Mouse (Mus musculus): ENCODE data around the gene Zfp92. TPM values are rescaled to one million over a fixed set of nuclear protein-coding genes. Genes with fewer than 3 reads are reported as not detected.

Zfp92 gene
- total and polyA plus RNA-seq, 3 experiments = not detected

DNA sequence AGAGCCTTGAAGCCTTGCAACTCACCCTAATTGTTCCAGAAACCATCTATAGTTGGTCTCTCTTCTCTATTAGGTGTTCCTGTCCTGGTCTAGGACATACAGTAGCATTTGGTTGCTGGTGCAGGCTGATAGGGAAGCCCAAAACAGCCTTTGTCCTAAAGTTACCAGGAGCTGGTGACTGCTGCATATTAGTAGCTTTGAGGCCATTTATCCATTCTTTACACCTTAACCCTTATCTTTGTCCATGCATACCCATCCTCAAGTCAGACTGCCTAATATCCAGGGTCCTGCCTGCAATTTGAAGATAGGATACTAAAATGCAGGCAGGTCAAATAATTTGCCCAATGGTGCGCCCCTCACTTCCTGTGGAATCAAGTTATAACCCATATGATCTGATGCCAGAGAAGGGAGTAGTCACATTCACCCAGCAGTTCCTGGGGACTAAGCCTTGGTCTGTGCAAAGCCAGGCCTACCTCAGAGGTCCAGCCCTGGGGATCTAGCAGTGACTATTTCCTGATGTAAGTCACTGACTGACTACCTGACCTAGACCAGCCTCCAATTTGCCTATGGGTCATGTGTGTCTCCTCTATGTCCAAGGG is 64.9 kb downstream of the Zfp92 start:
- Histone ChIP-seq H3K36me3 (ENCODE audit: control insufficient read depth, insufficient read depth, low read length) (no peaks in the 10 kb centered on the region), H3K27ac (peak overlapping the region; percentile 58), H3K79me2 (replicated peaks; ENCODE audit: control insufficient read depth, insufficient read depth, low read length) (no peaks in the 10 kb centered on the region), H3K4me3 (no peak overlapping the region), H3K9ac (ENCODE audit: low read depth, low read length) (no peak overlapping the region), H3K27me3 (ENCODE audit: control insufficient read depth, insufficient read depth, low read length) (no peaks in the 10 kb centered on the region), H3K4me1 (ENCODE audit: control insufficient read depth, insufficient read depth, low read length) (peaks cover 20% of the 10 kb centered on the region)
- DNase-seq = no peak
- TF ChIP-seq CTCF (IDR thresholded peaks at IDR 0.05) (no peak), POLR2A (IDR thresholded peaks at IDR 0.05; ENCODE audit: insufficient read depth, low read depth, low read length) (no peak), EP300 (IDR thresholded peaks at IDR 0.05; ENCODE audit: insufficient read depth, low read depth, low read length) (no peak)
- intact Hi-C loops (cut with DNase I) = no loop called here
- WGBS = 63% methylated on average over 1 of the region's 1 CpGs

DNA sequence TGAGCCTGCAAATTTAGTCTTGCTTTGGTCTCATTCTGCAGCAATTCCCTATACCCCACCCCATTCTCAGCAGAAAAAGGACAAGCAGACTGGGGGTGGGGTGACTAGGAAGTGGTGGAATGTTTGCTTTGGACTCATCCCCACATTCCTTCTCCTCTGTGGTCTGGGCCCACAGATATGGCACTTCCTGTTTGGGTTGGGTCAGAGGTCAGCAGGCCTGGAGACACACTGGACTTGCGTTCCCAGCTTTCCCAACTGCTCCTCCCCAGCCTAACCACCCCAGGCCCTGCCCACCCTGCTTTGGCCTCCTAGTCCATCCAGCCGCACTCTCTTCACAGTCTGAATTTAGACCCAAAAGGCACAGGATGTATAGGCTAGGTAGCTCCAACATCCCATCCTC is 65.7 kb downstream of the Zfp92 start:
- WGBS = 27% methylated on average over 2 of the region's 2 CpGs
- H3K4me3 ChIP-seq = no peak overlapping the region
- H3K79me2 ChIP-seq (replicated peaks; ENCODE audit: control insufficient read depth, insufficient read depth, low read length) = no peaks in the 10 kb centered on the region
- no peaks in the 10 kb centered on the region for H3K36me3 ChIP-seq (ENCODE audit: control insufficient read depth, insufficient read depth, low read length)
- peaks cover 21% of the 10 kb centered on the region for H3K4me1 ChIP-seq (ENCODE audit: control insufficient read depth, insufficient read depth, low read length)
- H3K9ac ChIP-seq (ENCODE audit: low read depth, low read length) = no peak overlapping the region
- H3K27ac ChIP-seq = peak overlapping the region; percentile 58
- DNase-seq = peak; percentile 55 to 77
- TF ChIP-seq CTCF (IDR thresholded peaks at IDR 0.05) (no peak), POLR2A (IDR thresholded peaks at IDR 0.05; ENCODE audit: insufficient read depth, low read depth, low read length) (no peak), EP300 (IDR thresholded peaks at IDR 0.05; ENCODE audit: insufficient read depth, low read depth, low read length) (peak; percentile 47; the same call in 1 of the 2 replicates)
- intact Hi-C loops (cut with DNase I) = no loop called here
- no peaks in the 10 kb centered on the region for H3K27me3 ChIP-seq (ENCODE audit: control insufficient read depth, insufficient read depth, low read length)

DNA sequence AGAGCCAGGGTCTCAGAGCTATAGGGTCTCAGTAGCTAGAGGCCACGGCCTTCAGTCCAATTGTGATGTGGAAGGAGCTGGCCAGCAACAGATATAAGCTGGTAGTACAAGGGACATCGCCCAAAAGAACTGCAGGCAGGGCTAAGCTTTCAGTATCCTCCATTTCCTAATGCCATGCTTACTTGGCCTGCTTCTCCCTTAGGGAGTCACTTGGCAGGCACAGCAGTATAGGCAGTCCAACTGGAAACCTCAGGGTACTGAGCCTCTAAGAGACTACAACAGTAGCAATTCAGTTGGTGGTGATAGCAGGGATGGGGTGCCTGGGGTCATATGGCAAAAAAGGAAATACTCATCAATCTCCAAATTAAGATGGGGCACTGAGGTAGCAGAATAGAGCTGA is 66.6 kb downstream of the Zfp92 start:
- H3K9ac ChIP-seq (ENCODE audit: low read depth, low read length) = no peak overlapping the region
- H3K4me3 ChIP-seq = no peak overlapping the region
- intact Hi-C loops (cut with DNase I) = no loop called here
- peaks cover 21% of the 10 kb centered on the region for H3K4me1 ChIP-seq (ENCODE audit: control insufficient read depth, insufficient read depth, low read length)
- peak overlapping the region; percentile 49; the same call in 1 of the 2 replicates for H3K27ac ChIP-seq
- no peak for TF ChIP-seq EP300 (IDR thresholded peaks at IDR 0.05; ENCODE audit: insufficient read depth, low read depth, low read length)
- TF ChIP-seq POLR2A (IDR thresholded peaks at IDR 0.05; ENCODE audit: insufficient read depth, low read depth, low read length) = no peak
- H3K36me3 ChIP-seq (ENCODE audit: control insufficient read depth, insufficient read depth, low read length) = no peaks in the 10 kb centered on the region
- WGBS = 67% methylated on average over 2 of the region's 2 CpGs
- H3K27me3 ChIP-seq (ENCODE audit: control insufficient read depth, insufficient read depth, low read length) = no peaks in the 10 kb centered on the region
- H3K79me2 ChIP-seq (replicated peaks; ENCODE audit: control insufficient read depth, insufficient read depth, low read length) = no peaks in the 10 kb centered on the region
- DNase-seq = no peak

Other genes with a start within 250 kb of the Zfp92 start
- not detected for gene Spin2d, start 234.1 kb upstream of the Zfp92 start, total RNA-seq (2021)
- not detected in 2 replicates for gene Spin2d, start 234.1 kb upstream of the Zfp92 start, polyA plus RNA-seq (2012; rRNA removed)
- under 1 TPM; 0.25 to 0.99 TPM for gene Xlr3b, start 218.9 kb upstream of the Zfp92 start, total RNA-seq (2021)
- gene Xlr3b, start 218.9 kb upstream of the Zfp92 start, polyA plus RNA-seq (2012; rRNA removed) = 0.35 and 0.59 TPM in 2 replicates
- 1 to 10 TPM in 1 of 2 experiments, under 1 TPM in 1; 0.32 to 1.9 TPM for gene Xlr4b, start 196.8 kb upstream of the Zfp92 start, total RNA-seq (2021)
- 0.20 and 0.29 TPM in 2 replicates for gene Xlr4b, start 196.8 kb upstream of the Zfp92 start, polyA plus RNA-seq (2012; rRNA removed)
- 1 to 10 TPM; 6.0 to 6.9 TPM for gene F8a, start 182.8 kb upstream of the Zfp92 start, total RNA-seq (2021)
- 5.1 and 5.9 TPM in 2 replicates for gene F8a, start 182.8 kb upstream of the Zfp92 start, polyA plus RNA-seq (2012; rRNA removed)
- gene Xlr4c, start 168.0 kb upstream of the Zfp92 start, total RNA-seq (2021) = not detected
- not detected in 2 replicates for gene Xlr4c, start 168.0 kb upstream of the Zfp92 start, polyA plus RNA-seq (2012; rRNA removed)
- not detected for gene Xlr3c, start 145.7 kb upstream of the Zfp92 start, total RNA-seq (2021)
- gene Xlr3c, start 145.7 kb upstream of the Zfp92 start, polyA plus RNA-seq (2012; rRNA removed) = not detected in 2 replicates
- gene Xlr5a, start 118.1 kb upstream of the Zfp92 start, total RNA-seq (2021) = not detected
- gene Xlr5a, start 118.1 kb upstream of the Zfp92 start, polyA plus RNA-seq (2012; rRNA removed) = not detected in 2 replicates
- not detected for gene Xlr5c, start 118.1 kb upstream of the Zfp92 start, total RNA-seq (2021)
- not detected in 2 replicates for gene Xlr5c, start 118.1 kb upstream of the Zfp92 start, polyA plus RNA-seq (2012; rRNA removed)
- gene Gm45015, start 74.3 kb upstream of the Zfp92 start, total RNA-seq (2021) = not detected
- gene Gm45015, start 74.3 kb upstream of the Zfp92 start, polyA plus RNA-seq (2012; rRNA removed) = not detected in 2 replicates
- gene Zfp275, start 68.5 kb upstream of the Zfp92 start, total RNA-seq (2021) = 1 to 10 TPM; 4.8 to 6.2 TPM
- gene Zfp275, start 68.5 kb upstream of the Zfp92 start, polyA plus RNA-seq (2012; rRNA removed) = 7.5 and 11.2 TPM in 2 replicates
- gene Gm18336, start 12.4 kb upstream of the Zfp92 start, total RNA-seq (2021) = not detected
- not detected in 2 replicates for gene Gm18336, start 12.4 kb upstream of the Zfp92 start, polyA plus RNA-seq (2012; rRNA removed)
- not detected for gene Trex2, start 24.2 kb downstream of the Zfp92 start, total RNA-seq (2021)
- gene Trex2, start 24.2 kb downstream of the Zfp92 start, polyA plus RNA-seq (2012; rRNA removed) = not detected in 2 replicates
- 1 to 10 TPM; 4.3 to 5.5 TPM for gene Haus7, start 47.9 kb downstream of the Zfp92 start, total RNA-seq (2021)
- 6.0 and 8.9 TPM in 2 replicates for gene Haus7, start 47.9 kb downstream of the Zfp92 start, polyA plus RNA-seq (2012; rRNA removed)
- gene Bgn, start 72.5 kb downstream of the Zfp92 start, total RNA-seq (2021) = 100 to 1,000 TPM; 190 to 202 TPM
- 378 and 439 TPM in 2 replicates for gene Bgn, start 72.5 kb downstream of the Zfp92 start, polyA plus RNA-seq (2012; rRNA removed)
- under 1 TPM in 1 of 2 experiments, not detected in 1; 0.14 TPM for gene Atp2b3, start 92.0 kb downstream of the Zfp92 start, total RNA-seq (2021)
- gene Atp2b3, start 92.0 kb downstream of the Zfp92 start, polyA plus RNA-seq (2012; rRNA removed) = 0.09 and 0.12 TPM in 2 replicates
- gene Dusp9, start 228.3 kb downstream of the Zfp92 start, total RNA-seq (2021) = not detected
- gene Dusp9, start 228.3 kb downstream of the Zfp92 start, polyA plus RNA-seq (2012; rRNA removed) = 0.04 TPM in 1 of 2 replicates, not detected in the other
- 1 to 10 TPM; 6.5 to 8.0 TPM for gene Pnck, start 249.0 kb downstream of the Zfp92 start, total RNA-seq (2021)
- gene Pnck, start 249.0 kb downstream of the Zfp92 start, polyA plus RNA-seq (2012; rRNA removed) = 15.8 and 20.4 TPM in 2 replicates

All from heart, adult 2 months (tissue).